Mouse (Mus musculus) myocyte (in vitro differentiated cells): ENCODE data around the gene Gm21616. TPM values are rescaled to one million over a fixed set of nuclear protein-coding genes. Genes with fewer than 3 reads are reported as not detected.
"Not testable (repeated sequence)": the region's sequence is repeated elsewhere in the genome, so short reads cannot be mapped to it uniquely, and the experiment has no call there.

Experiments used
- H3K27me3 ChIP-seq: one replicate; pipeline ENCODE4 v1.6.1; 2011; ENCODE audit not compliant: control insufficient read depth, insufficient read depth, insufficient read length
- H3K36me3 ChIP-seq: one replicate; pipeline ENCODE4 v1.6.1; 2011; ENCODE audit not compliant: control insufficient read depth, insufficient read depth
- H3K4me2 ChIP-seq: one replicate; pipeline ENCODE4 v1.6.1; 2011; ENCODE audit warnings: low read depth, control low read depth
- H3K4me3 ChIP-seq: one replicate; pipeline ENCODE4 v1.5.1; 2011; ENCODE audit warnings: mild to moderate bottlenecking, control low read depth, moderate library complexity
- H3K79me2 ChIP-seq: one replicate; pipeline ENCODE4 v1.6.1; 2011; ENCODE audit not compliant: control insufficient read depth, insufficient read depth
- H3ac ChIP-seq: one replicate; pipeline ENCODE4 v1.6.1; 2011; ENCODE audit not compliant: control insufficient read depth, insufficient read length
- polyA plus RNA-seq: library from polyadenylated mRNA; unstranded; fragments of >200 nt; fragmentation: generic; extraction: Trizol; gene quantifications from one replicate; pipeline ENCODE4 v1.2.1, GENCODE M21; 2012; ENCODE audit warnings: missing spikeins

Gm21616 gene
- polyA plus RNA-seq = not detected

- not testable (repeated sequence) for H3K79me2 ChIP-seq, H3K4me2 ChIP-seq, H3K36me3 ChIP-seq, H3K27me3 ChIP-seq, H3ac ChIP-seq, H3K4me3 ChIP-seq
Measured at GRCm38 (mm10) chrX:125435242-125435641, at the start of gene Gm21616. Gene Gm21616 (plus strand): TSS chrX:125435542.
